Mouse (Mus musculus): ENCODE data around the gene Urb2.

The Urb2 gene

DNA sequence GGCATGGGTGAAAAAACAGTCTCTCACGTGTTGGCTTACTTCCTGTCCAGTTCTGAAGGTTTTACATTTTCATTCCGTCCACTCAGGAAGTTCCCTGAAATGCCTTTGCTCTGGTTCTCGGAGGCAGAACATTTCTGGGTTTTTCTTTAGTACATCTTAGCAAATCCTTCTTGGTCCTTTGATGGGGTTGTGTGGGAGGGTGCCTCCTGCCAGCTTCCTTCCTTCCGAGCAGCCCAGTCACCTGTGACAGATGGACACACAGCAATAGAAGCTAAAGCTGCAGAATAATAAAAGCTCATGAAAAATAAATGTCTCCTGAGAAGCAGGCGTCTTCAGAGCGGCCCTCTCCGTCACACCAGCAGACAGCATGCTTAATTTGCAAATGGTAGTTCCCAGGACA lies 57.7 kb downstream of the Urb2 start:
- no peak for DNase-seq

GRCm38 (mm10) chr8:124080467-124081326 lies 59.4 kb downstream of the Urb2 start:
- DNase-seq, result no peak

DNA sequence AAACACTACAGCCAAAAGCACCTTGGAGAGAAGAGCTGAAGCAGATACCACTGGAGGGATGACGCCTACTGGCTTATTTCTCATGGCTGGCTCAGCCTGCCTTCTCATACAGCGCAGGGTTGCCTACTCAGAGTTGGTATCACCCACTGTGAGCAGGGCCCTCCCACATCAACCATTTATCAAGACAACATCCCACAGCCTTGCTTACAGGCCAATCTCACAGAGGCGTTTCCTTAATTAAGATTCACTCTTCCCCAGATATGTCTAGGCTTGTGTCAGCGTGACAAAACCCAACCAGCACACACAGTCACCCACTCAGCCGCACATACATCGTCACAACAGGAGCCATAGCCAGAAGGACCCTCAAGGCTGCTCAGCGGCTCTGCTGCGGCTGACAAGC lies 61.3 kb downstream of the Urb2 start:
- no peak for DNase-seq

GRCm38 (mm10) chr8:124083611-124084010 lies 62.3 kb downstream of the Urb2 start:
- no peak for DNase-seq

GRCm38 (mm10) chr8:124085668-124086067 lies 64.4 kb downstream of the Urb2 start:
- no peak for DNase-seq

GRCm38 (mm10) chr8:124088092-124088613 lies 66.8 kb downstream of the Urb2 start:
- no peak for DNase-seq

DNA sequence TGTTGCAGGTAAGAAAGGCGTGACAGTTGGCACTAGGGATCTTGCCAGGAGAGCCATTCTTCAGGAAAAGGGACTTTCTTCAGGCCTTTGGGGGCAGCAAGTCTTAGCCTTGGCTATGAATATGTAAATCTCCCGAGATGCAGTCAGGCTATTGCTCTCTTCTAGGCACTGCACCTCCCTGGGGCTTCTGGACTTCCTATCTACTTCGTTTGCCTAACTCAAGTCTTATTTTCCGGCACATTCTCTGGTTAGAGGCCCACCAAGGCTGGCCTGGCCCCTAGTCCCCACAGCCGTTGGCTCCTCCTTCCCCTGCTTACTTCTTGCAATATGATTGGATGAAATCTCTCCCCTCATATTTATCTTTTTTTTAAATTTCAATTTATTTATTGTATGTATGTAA lies 67.7 kb downstream of the Urb2 start:
- DNase-seq, result no peak

- no peak for DNase-seq
Observed at GRCm38 (mm10) chr8:124090473-124090872, 69.2 kb downstream of the Urb2 start.
